Mouse (Mus musculus) olfactory bulb, adult 2 months (tissue): ENCODE data around the gene Bbip1. TPM values are rescaled to one million over a fixed set of nuclear protein-coding genes. Genes with fewer than 3 reads are reported as not detected.

Experiments
- H3K27ac ChIP-seq: fragments of 200-500 bp; 2 replicates; pipeline ENCODE4 v1.5.1; 2012; ENCODE audit warnings: low read depth, low read length; ENCODE audit not compliant: insufficient read depth
- H3K4me1 ChIP-seq: fragments of 200-500 bp; 2 replicates; pipeline ENCODE4 v1.6.1; 2012; ENCODE audit warnings: low read length; ENCODE audit not compliant: control insufficient read depth, insufficient read depth
- H3K4me3 ChIP-seq: fragments of 200-500 bp; 2 replicates; pipeline ENCODE4 v1.5.1; 2012; ENCODE audit warnings: mild to moderate bottlenecking, low read depth, low read length, moderate library complexity; ENCODE audit not compliant: insufficient read depth
- CTCF ChIP-seq: fragments of 200-500 bp; IDR thresholded peaks from 2 replicates; pipeline ENCODE4 v1.5.1; 2012; ENCODE audit warnings: low read depth, mild to moderate bottlenecking, low read length, moderate library complexity; ENCODE audit not compliant: insufficient read depth
- POLR2A ChIP-seq: fragments of 200-500 bp; IDR thresholded peaks from 2 replicates; pipeline ENCODE4 v1.6.1; 2012; ENCODE audit warnings: mild to moderate bottlenecking, low read depth, low read length, moderate library complexity; ENCODE audit not compliant: insufficient read depth
- WGBS: fragments of 180-500 bp; shearing (Covaris S2); methylation state at CpG from one replicate; pipeline ENCODE4 v1.1.7; 2018; 5-methylcytosine and 5-hydroxymethylcytosine counted together
- polyA plus RNA-seq: library from polyadenylated mRNA; stranded (reverse); fragments of >200 nt; gene quantifications from 2 replicates; pipeline ENCODE4 v1.2.4, GENCODE M21; 2012; ENCODE audit warnings: low replicate concordance; ENCODE audit not compliant: missing spikeins, insufficient read depth, insufficient read length

Bbip1 gene
- polyA plus RNA-seq, 1 experiment: not detected

DNA sequence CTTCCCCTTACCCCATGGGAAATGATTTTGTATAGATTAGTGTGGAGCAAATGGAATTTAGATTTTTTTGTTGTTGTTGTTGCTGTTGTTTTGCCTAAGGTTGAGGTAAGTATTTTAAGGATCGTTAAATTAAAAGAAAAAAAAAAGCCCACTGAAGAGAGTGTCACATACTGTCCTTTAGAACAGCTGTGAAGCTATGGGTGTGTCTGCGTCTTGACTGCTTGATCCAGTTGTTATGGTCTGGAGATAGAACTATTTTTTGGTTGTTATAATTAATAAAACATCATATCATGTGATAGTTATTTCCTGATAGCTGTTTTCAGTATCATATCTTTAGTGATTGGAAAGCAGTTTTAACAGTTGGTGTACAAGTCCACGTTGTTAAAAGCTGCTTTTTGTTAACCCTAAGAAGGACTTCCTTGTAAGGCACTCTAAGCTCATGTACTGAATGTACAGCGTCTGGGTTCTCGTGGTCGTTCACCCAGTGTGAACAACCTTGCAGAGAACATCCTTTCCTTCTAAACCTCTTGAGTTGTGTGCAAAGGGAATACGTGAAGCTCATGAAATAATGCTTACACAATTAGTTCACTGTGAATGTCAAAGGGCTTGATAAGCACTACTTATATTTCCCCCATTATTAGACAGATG, 39.5 kb downstream of the Bbip1 start:
- no peak overlapping the region for H3K27ac ChIP-seq
- 11% methylated on average over 7 of the region's 7 CpGs for WGBS
- peaks cover 13% of the 10 kb centered on the region for H3K4me1 ChIP-seq
- TF ChIP-seq POLR2A (no peak), CTCF (no peak)
- no peak overlapping the region for H3K4me3 ChIP-seq

DNA sequence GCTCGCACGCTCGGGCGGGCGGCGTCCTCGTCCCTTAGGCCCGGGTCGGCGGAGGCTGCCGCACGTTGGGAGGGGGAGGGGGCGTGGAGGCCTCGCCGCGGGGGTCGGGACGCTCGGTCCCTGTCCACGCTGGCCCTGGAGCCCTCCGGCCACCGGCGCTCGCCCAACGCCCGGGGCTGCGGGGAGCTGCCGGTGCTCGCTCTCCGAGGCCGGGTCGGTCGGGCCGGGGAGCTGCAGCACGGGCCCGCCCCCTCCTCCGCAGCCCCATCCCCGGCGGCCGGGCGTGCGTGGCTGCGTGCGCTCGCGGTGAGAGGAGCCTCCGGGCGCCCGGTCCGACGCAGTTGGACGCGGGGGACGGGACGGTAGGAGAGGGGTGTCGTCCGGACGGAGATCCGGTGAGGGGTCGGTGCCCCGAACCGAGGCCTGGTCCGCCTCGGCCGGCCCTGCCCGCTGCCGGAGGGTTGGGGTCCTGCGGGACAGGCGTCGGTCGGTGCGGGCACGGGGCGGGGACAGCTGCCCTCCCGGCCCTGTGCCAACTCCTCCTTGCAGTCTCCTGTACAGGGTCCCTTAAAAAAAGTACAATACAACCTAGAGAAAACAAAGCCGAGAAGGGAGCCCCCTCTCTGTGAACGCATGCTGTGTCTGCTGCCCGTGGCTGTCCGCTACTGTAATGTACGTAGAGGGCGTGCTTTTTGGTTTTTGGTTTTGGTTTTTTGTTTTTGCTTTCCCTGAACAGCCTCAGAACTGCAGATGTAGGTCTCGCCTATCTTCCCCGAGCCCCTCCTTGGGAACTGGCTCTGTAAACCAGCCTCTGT, 40.7 kb downstream of the Bbip1 start:
- peaks cover 13% of the 10 kb centered on the region for H3K4me1 ChIP-seq
- WGBS: under 1% methylated on average over 77 of the region's 83 CpGs
- peak overlapping the region; percentile 85 for H3K27ac ChIP-seq
- TF ChIP-seq CTCF (no peak), POLR2A (no peak)
- H3K4me3 ChIP-seq: peak overlapping the region; percentile 98

GRCm38 (mm10) chr19:53902739-53903487, 41.5 kb downstream of the Bbip1 start:
- TF ChIP-seq CTCF (no peak), POLR2A (peak; percentile 98)
- peak overlapping the region; percentile 94 for H3K27ac ChIP-seq
- H3K4me3 ChIP-seq: peak overlapping the region; percentile 98
- peaks cover 17% of the 10 kb centered on the region for H3K4me1 ChIP-seq
- WGBS: under 1% methylated on average over 61 of the region's 61 CpGs

GRCm38 (mm10) chr19:53901931-53902738, 42.3 kb downstream of the Bbip1 start:
- Histone ChIP-seq H3K27ac (peak overlapping the region; percentile 94), H3K4me3 (no peak overlapping the region; the same call in 1 of the 2 replicates), H3K4me1 (peaks cover 18% of the 10 kb centered on the region)
- 55% methylated on average over 15 of the region's 15 CpGs for WGBS
- TF ChIP-seq CTCF (no peak), POLR2A (no peak)

- Histone ChIP-seq H3K27ac (no peak overlapping the region), H3K4me3 (no peak overlapping the region), H3K4me1 (peaks cover 20% of the 10 kb centered on the region)
- TF ChIP-seq POLR2A (no peak), CTCF (no peak)
- 92% methylated on average over 14 of the region's 14 CpGs for WGBS
Measured at GRCm38 (mm10) chr19:53899941-53900610, 44.4 kb downstream of the Bbip1 start.

DNA sequence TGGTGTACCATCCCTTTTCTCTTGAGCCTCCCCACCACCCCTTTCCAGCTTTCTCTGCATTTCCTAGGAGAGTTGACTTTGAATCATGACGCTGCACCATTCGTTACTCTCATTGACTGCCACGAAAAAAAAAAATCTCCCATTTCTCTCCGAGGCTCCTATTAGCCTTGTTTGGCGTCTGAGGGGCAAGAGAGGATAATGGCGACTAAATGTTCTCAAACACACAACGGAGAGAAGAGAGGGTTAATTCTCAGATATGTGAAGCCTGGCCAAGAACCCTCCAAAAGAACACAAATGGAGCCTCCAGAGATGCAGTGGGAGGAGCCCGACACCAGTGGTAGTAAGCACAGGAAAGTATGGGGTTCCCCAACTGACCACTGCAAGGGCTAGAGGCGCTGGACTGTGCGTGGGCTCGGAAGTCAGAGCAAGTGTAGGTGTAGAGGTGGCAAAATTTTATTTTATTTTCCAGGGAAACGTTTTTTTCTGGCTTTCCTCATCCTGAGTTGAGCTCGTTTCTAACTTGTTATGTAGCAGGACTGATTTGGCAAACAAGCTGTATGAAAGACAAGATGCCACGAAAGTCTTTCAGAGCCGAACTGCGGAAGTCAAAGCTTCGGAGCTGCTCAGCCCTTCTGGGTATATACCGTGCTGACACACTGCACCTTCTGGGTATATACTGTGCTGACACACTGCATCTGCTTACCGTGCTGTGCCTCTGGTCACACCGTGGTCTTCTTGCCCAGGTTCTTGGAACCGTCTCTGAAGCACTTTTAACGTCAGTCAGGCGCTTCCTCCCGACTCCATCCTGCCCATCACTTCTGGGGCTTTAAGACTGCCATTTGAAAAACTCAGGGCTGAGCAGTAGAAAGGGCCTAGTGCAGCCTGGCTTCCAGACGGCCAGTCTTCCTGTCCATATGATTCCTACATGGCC, 45.2 kb downstream of the Bbip1 start:
- WGBS: 82% methylated on average over 25 of the region's 25 CpGs
- TF ChIP-seq POLR2A (no peak), CTCF (no peak)
- no peak overlapping the region for H3K4me3 ChIP-seq
- peaks cover 20% of the 10 kb centered on the region for H3K4me1 ChIP-seq
- H3K27ac ChIP-seq: no peak overlapping the region

- H3K4me1 ChIP-seq: peaks cover 24% of the 10 kb centered on the region
- TF ChIP-seq CTCF (no peak), POLR2A (no peak)
- no peak overlapping the region for H3K27ac ChIP-seq
- no peak overlapping the region for H3K4me3 ChIP-seq
- WGBS: 81% methylated on average over 4 of the region's 4 CpGs
Measured at GRCm38 (mm10) chr19:53898498-53898897, 45.9 kb downstream of the Bbip1 start.
